8 mouse cellular contexts compared by ENCODE assay signal in genomic region chr2:121170980-121171742, GRCm38 (mm10). TPM values are rescaled to one million over a fixed set of nuclear protein-coding genes. Genes with fewer than 3 reads are reported as not detected.
DNase-seq lines count a peak whose midpoint lies in the region; TF ChIP-seq lines count a peak whose summit lies in the region.

Zscan29 (minus strand) TSS chr2:121171125.

- intact Hi-C loops in gastrocnemius, adult 2 months (cut with DNase I), result no loop called here

- peak; percentile 27; the same call in 1 of the 2 replicates for TF ChIP-seq CTCF in gastrocnemius, adult 2 months (IDR thresholded peaks at IDR 0.05)

- H3K4me1 ChIP-seq in megakaryocyte, embryonic 14.5 days, result peaks cover 36% of the 10 kb centered on the region

- peak within 1 kb of the TSS; percentile 94 for H3K4me3 ChIP-seq in gastrocnemius, adult 2 months
- H3K4me3 ChIP-seq in megakaryocyte, embryonic 14.5 days (replicated peaks), result peak within 1 kb of the TSS; percentile 93

- no peaks in the 10 kb centered on the region for H3K27me3 ChIP-seq in megakaryocyte, embryonic 14.5 days (replicated peaks)

- peak within 1 kb of the TSS; percentile 91 for H3K27ac ChIP-seq in gastrocnemius, adult 2 months

- H3K36me3 ChIP-seq in megakaryocyte, embryonic 14.5 days (replicated peaks; ENCODE audit: low read length), result peaks cover 61% of the 10 kb centered on the region

- H3K9me3 ChIP-seq in megakaryocyte, embryonic 14.5 days, result no peaks in the 10 kb centered on the region

- DNase-seq in WW6 (ENCODE audit: low read depth, low spot score), result peak; percentile 78
- peak; percentile 76 to 86 for DNase-seq in cerebellum, postnatal 4 days (ENCODE audit: low spot score in 2 of 2)
- peak; percentile 95 for DNase-seq in gastrocnemius, adult 2 months
- DNase-seq in hindlimb bud, embryonic 11.5 days (ENCODE audit: extremely low spot score, low read depth, low spot score), result peak; percentile 63
- DNase-seq in left cerebral cortex, adult 8-10 months (ENCODE audit: low spot score in 2 of 2), result peak; percentile 64 to 71
- peak; percentile 90 to 91 for DNase-seq in right cerebral cortex, postnatal 10 days (ENCODE audit: low spot score in 2 of 2)
- DNase-seq in urinary bladder, postnatal 25 days (ENCODE audit: low spot score), result peak; percentile 89

RNA-seq across cellular contexts. Expression of gene Zscan29, which starts in this region (rescaled TPM):
- total RNA-seq in gastrocnemius, adult 2 months (2021), result 1 to 10 TPM; 5.2 to 5.5 TPM
- 1 to 10 TPM; 4.9 to 6.5 (median 6.0) TPM for total RNA-seq in left cerebral cortex, adult 8-10 months (2022)
- polyA plus RNA-seq in megakaryocyte, embryonic 14.5 days (2012; ENCODE audit: insufficient read depth, low replicate concordance), result 3.4 and 5.5 TPM in 2 replicates

Comparison
In these comparisons a context has a peak if more than half of its experiments do, and no peak if none do; other contexts are left out.
1. Peak in every context shown above with its lines: DNase-seq, H3K4me3 ChIP-seq and H3K27ac ChIP-seq.